Mouse (Mus musculus): ENCODE results near the gene Ethe1.

DNA sequence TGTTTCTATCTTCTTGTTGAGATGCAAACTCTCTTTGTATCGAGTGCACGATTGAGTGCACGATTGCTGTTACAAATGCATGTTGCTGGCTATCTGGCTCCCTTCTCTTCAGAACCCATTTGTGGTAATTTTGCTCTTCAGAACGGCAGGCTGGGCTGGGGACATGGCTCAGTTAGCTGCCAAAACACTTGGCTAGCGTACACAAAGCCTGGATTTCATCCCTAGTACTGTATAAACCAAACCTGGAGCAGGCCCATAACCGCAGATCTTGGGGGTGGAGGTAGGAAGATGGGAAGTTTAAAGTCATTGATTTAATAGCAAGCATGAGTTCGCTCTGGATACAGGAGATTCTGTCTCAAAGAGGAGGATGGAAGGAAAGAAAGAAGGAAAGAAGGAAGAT, 18.2 kb downstream of the Ethe1 start:
- no peak for TF ChIP-seq CTCF (IDR thresholded peaks at IDR 0.05 in 2 of 3, conservative IDR thresholded peaks at IDR 0.05 in 1 of 3; ENCODE audit: control insufficient read depth in 1 of 3, insufficient read depth in 1 of 3, low read depth in 2 of 3, low read length in 3 of 3, poor library complexity in 1 of 3, severe bottlenecking in 1 of 3)
- TF ChIP-seq RAD21 (IDR thresholded peaks at IDR 0.05; ENCODE audit: low read depth, low read length), result no peak
- no peak for TF ChIP-seq ZC3H11A (IDR thresholded peaks at IDR 0.05; ENCODE audit: low read depth, low read length)
- TF ChIP-seq EP300 (IDR thresholded peaks at IDR 0.05; ENCODE audit: low read depth in 1 of 2, low read length in 2 of 2), result no peak
- TF ChIP-seq POLR2A (IDR thresholded peaks at IDR 0.05; ENCODE audit: control insufficient read depth in 1 of 2, insufficient read depth in 1 of 2, low read depth in 1 of 2, low read length in 2 of 2, poor library complexity in 1 of 2), result no peak
- no peak for TF ChIP-seq GABPA (IDR thresholded peaks at IDR 0.05; ENCODE audit: low read depth, low read length)
- TF ChIP-seq ELF1 (IDR thresholded peaks at IDR 0.05; ENCODE audit: low read depth, low read length), result no peak
- TF ChIP-seq TAL1 (IDR thresholded peaks at IDR 0.05; ENCODE audit: low read length), result no peak
- no peak for TF ChIP-seq POLR2AphosphoS2 (IDR thresholded peaks at IDR 0.05; ENCODE audit: low read length)
- no peak for TF ChIP-seq GATA1 (IDR thresholded peaks at IDR 0.05; ENCODE audit: low read depth, low read length)

All from MEL (cell line).